Mouse (Mus musculus) ES-Bruce4 (cell line): ENCODE data around the gene Dennd5a.

Experiments used
- CTCF ChIP-seq: IDR thresholded peaks from one replicate; pipeline ENCODE4 v1.8.1; 2011; ENCODE audit warnings: low read depth, low read length
- EP300 ChIP-seq: IDR thresholded peaks from 2 replicates; pipeline ENCODE4 v1.6.1; 2011; ENCODE audit warnings: low read depth, low read length; ENCODE audit not compliant: insufficient read depth
- POLR2A ChIP-seq: IDR thresholded peaks from one replicate; pipeline ENCODE4 v1.8.1; 2011; ENCODE audit warnings: low read length; ENCODE audit not compliant: insufficient read depth

DNA sequence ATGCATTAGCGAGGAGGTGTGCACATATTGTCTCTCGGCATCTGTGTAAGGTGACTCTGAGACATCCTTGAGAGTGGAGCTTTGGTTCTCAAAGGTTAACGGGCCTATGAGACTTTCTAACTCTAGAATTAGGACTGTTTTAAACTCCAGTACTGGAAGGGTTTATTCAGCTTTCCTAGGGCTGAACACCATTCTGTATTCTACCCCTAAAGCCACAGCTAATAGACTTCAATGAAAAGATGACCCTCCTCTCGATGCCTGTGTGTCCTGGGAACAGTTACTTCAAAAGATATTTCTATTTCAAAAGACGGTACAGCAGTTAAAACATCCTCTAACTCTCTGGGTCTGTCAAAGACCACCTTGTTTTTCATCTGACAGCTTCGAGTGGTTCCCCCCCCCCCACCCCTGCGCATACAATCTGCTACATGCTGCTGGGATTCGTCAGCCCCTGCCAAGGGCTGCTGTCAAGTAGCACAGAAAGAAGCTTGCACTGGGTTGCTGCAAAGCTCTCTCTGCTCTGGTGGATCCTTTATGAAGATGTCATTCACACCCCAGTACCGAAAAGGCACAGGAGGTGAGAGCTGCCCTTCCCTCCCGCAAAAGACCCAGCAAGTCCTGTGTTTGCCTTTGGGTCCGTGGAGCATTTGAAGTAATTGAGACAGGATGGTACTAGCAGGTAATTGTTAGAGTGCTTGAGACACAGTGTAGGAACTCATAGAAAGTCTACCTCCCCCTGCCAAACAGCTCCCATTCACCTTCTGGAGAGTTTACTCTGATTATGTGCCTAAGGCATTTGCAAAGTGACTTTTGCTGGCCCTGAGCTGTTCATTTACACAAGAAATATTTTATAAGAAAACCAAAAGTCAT is 111.2 kb downstream of the Dennd5a start:
- TF ChIP-seq POLR2A (no peak), CTCF (no peak), EP300 (no peak)
